Comparison of ENCODE assay signal across 7 mouse cellular contexts in the genomic region with DNA sequence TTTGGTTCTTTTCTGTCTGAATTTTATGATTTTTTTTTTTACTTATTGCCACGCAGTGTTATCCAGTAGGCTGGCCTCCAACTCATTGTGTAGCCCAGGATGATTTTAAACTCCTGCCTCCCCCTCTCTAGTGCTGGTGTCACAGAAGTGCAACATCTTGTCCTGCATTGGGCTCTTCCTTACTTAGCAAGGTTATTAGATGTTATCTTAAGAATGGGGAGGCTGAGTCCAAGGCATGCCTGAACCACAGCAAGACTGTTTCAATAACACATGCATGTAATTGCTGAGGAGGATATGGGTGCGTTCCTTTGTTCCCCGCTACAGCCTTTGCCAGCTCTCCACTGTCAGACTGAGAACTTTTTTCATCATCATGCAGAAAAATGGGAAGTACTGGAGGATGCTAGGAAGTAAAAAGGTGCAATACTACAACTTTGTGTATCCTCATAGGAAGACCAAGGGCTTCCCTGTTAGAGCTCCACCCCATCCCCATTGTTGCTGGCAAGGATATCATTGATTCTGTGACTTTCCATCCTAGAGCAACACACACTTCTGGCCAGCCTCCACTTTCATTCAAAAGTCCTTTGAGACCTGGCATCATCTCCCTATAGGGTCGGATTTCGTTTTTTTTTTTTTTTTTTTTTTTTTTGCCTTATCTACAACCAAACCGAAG. TPM values are rescaled to one million over a fixed set of nuclear protein-coding genes. Genes with fewer than 3 reads are reported as not detected.
DNase-seq lines count a peak whose midpoint lies in the region; ATAC-seq and TF ChIP-seq lines count a peak whose summit lies in the region.

No protein-coding gene starts in this region.

- no peak overlapping the region for H3K27ac ChIP-seq in ES-E14 (ENCODE audit: insufficient read depth, low read depth, low read length, poor library complexity, severe bottlenecking)
- H3K27ac ChIP-seq in forebrain, embryonic 16.5 days (ENCODE audit: low read length): no peak overlapping the region
- H3K27ac ChIP-seq in liver, embryonic 15.5 days (replicated peaks): peak overlapping the region; percentile 83

- H3K9me3 ChIP-seq in ES-E14 (ENCODE audit: control insufficient read depth, insufficient read depth, low read depth, low read length): no peaks in the 10 kb centered on the region
- H3K9me3 ChIP-seq in forebrain, embryonic 16.5 days (ENCODE audit: control insufficient read depth, low read length): no peaks in the 10 kb centered on the region
- no peaks in the 10 kb centered on the region for H3K9me3 ChIP-seq in liver, embryonic 15.5 days (replicated peaks)

- ATAC-seq in forebrain, embryonic 16.5 days: no peak
- no peak for ATAC-seq in liver, embryonic 15.5 days (ENCODE audit: insufficient read depth)
- ATAC-seq in monocyte, adult 5-6 weeks (replicated peaks; ENCODE audit: insufficient number of reproducible peaks, low FRiP score, low TSS enrichment, poor library complexity, severe bottlenecking): no peak
- ATAC-seq in erythroid progenitor cell, adult 5-6 weeks (replicated peaks; ENCODE audit: low FRiP score, poor library complexity, severe bottlenecking): no peak

- 65% methylated on average over 6 of the region's 6 CpGs for WGBS in forebrain, embryonic 16.5 days
- WGBS in liver, embryonic 15.5 days (ENCODE audit: insufficient replicate concordance): 26% methylated on average over 6 of the region's 6 CpGs

- H3ac ChIP-seq in C2C12 (ENCODE audit: control insufficient read depth, insufficient read length, low read depth): peak overlapping the region; percentile 74

- H3K4me3 ChIP-seq in C2C12 (ENCODE audit: insufficient read depth, poor library complexity, severe bottlenecking) (peak overlapping the region; percentile 46), ES-E14 (ENCODE audit: insufficient read depth in 1 of 2, low read depth in 1 of 2, low read length in 2 of 2, poor library complexity in 1 of 2, severe bottlenecking in 1 of 2) (peak overlapping the region; percentile 76 to 80; a peak in 3 of 4 replicates)
- peak overlapping the region; percentile 48 for H3K4me3 ChIP-seq in forebrain, embryonic 16.5 days (replicated peaks; ENCODE audit: low read length)
- H3K4me3 ChIP-seq in liver, embryonic 15.5 days (replicated peaks): peak overlapping the region; percentile 92

- TF ChIP-seq CTCF in C2C12 (IDR thresholded peaks at IDR 0.05; ENCODE audit: control insufficient read depth, insufficient read depth, insufficient read length): no peak

- no peaks in the 10 kb centered on the region for H3K27me3 ChIP-seq in C2C12 (ENCODE audit: control insufficient read depth, insufficient read depth, insufficient read length)
- H3K27me3 ChIP-seq in forebrain, embryonic 16.5 days (replicated peaks; ENCODE audit: control insufficient read depth, insufficient read depth, low read length): no peaks in the 10 kb centered on the region
- H3K27me3 ChIP-seq in liver, embryonic 15.5 days: no peaks in the 10 kb centered on the region

- DNase-seq in ES-E14 (ENCODE audit: low read depth, low spot score): no peak
- no peak for DNase-seq in ovary, postnatal 10 days (ENCODE audit: low spot score)

- peak overlapping the region; percentile 56 for H3K4me2 ChIP-seq in forebrain, embryonic 16.5 days (ENCODE audit: low read length)
- peak overlapping the region; percentile 79 for H3K4me2 ChIP-seq in liver, embryonic 15.5 days

- peaks cover 2 to 3% of the 10 kb centered on the region in 2 experiments; a peak in 3 of 4 replicates for H3K4me1 ChIP-seq in ES-E14 (ENCODE audit: control insufficient read depth in 2 of 2, insufficient read depth in 2 of 2, low read length in 2 of 2, poor library complexity in 1 of 2)
- peaks cover 23% of the 10 kb centered on the region for H3K4me1 ChIP-seq in forebrain, embryonic 16.5 days (replicated peaks; ENCODE audit: control insufficient read depth, insufficient read depth, low read length)
- peaks cover 32% of the 10 kb centered on the region for H3K4me1 ChIP-seq in liver, embryonic 15.5 days (replicated peaks)

- peaks cover 40% of the 10 kb centered on the region for H3K79me2 ChIP-seq in C2C12 (ENCODE audit: control insufficient read depth, insufficient read depth)

- H3K36me3 ChIP-seq in C2C12 (ENCODE audit: control insufficient read depth, insufficient read depth) (peaks cover 46% of the 10 kb centered on the region), ES-E14 (ENCODE audit: control insufficient read depth, insufficient read depth, low read length, poor library complexity, severe bottlenecking) (peaks cover 32% of the 10 kb centered on the region)
- H3K36me3 ChIP-seq in forebrain, embryonic 16.5 days (ENCODE audit: control insufficient read depth, insufficient read depth): peaks cover 21% of the 10 kb centered on the region
- H3K36me3 ChIP-seq in liver, embryonic 15.5 days (replicated peaks): peaks cover 40% of the 10 kb centered on the region

- H3K9ac ChIP-seq in ES-E14 (ENCODE audit: insufficient read depth, low read depth, low read length, poor library complexity, severe bottlenecking): peak overlapping the region; percentile 87; the same call in 1 of the 2 replicates
- H3K9ac ChIP-seq in forebrain, embryonic 16.5 days (replicated peaks; ENCODE audit: low read depth, low read length): peak overlapping the region; percentile 58
- H3K9ac ChIP-seq in liver, embryonic 15.5 days: peak overlapping the region; percentile 71

- in situ Hi-C loops in ES-E14 (cut with MboI; ENCODE audit: low sequenced_read_pairs in 2 of 2, unreplicated experiment in 2 of 2): no loop called here

- peaks cover 38% of the 10 kb centered on the region for H3K79me3 ChIP-seq in C2C12 (ENCODE audit: low read depth)

TF ChIP-seq in C2C12, 6 proteins besides CTCF, POLR2A, EP300 and RAD21:
- no peak for TF ChIP-seq MYOG (IDR thresholded peaks at IDR 0.05; ENCODE audit: control insufficient read depth, extremely low read depth, insufficient read length)
- TF ChIP-seq MAX (IDR thresholded peaks at IDR 0.05): no peak
- no peak for TF ChIP-seq MYOD1 (IDR thresholded peaks at IDR 0.05; ENCODE audit: control insufficient read depth, insufficient read length, low read depth)
- TF ChIP-seq USF1 (IDR thresholded peaks at IDR 0.05; ENCODE audit: low read depth): no peak
- TF ChIP-seq FOSL1 (IDR thresholded peaks at IDR 0.05; ENCODE audit: insufficient read depth, low read length, poor library complexity, severe bottlenecking): no peak
- TF ChIP-seq CEBPB (IDR thresholded peaks at IDR 0.05; ENCODE audit: low read depth): no peak

TF ChIP-seq in ES-E14, 5 proteins besides CTCF, POLR2A, EP300 and RAD21:
- TF ChIP-seq ZNF384 (IDR thresholded peaks at IDR 0.05; ENCODE audit: low read depth, low read length): peak; percentile 86; the same call in 1 of the 2 replicates
- no peak for TF ChIP-seq HCFC1 (IDR thresholded peaks at IDR 0.05; ENCODE audit: borderline replicate concordance, insufficient read depth, low read length)

RNA-seq across cellular contexts. Expression of gene Atp5b, which starts 1.1 kb away (rescaled TPM):
- polyA plus RNA-seq in C2C12 (2012; fragmentation: generic; extraction: Trizol): 3,917 TPM
- 1,760 and 2,075 TPM in 2 replicates for total RNA-seq in ES-E14 (2012; rRNA removed)
- 2,097 and 2,145 TPM in 2 replicates for polyA plus RNA-seq in forebrain, embryonic 16.5 days (2015; fragmentation: Nextera tagmentation; extraction: Ambion mirVana)
- 1,834 and 1,894 TPM in 2 replicates for polyA plus RNA-seq in liver, embryonic 15.5 days (2015; fragmentation: Nextera tagmentation; extraction: Ambion mirVana)
- total RNA-seq in monocyte, adult 5-6 weeks (2017): 601 to 762 TPM (median 711 TPM) in 3 replicates
- 755 and 881 TPM in 2 replicates for total RNA-seq in erythroid progenitor cell, adult 5-6 weeks (2015; ENCODE audit: low replicate concordance)
- total RNA-seq in erythroid progenitor cell, adult 5-6 weeks (2017; ENCODE audit: low replicate concordance): 598 and 1,019 TPM in 2 replicates

RNA-seq across cellular contexts. Expression of gene Baz2a, which starts 9.4 kb away (rescaled TPM):
- polyA plus RNA-seq in C2C12 (2012; fragmentation: generic; extraction: Trizol): 8.2 TPM
- total RNA-seq in ES-E14 (2012; rRNA removed): 42.8 and 59.9 TPM in 2 replicates
- 8.4 and 10.0 TPM in 2 replicates for polyA plus RNA-seq in forebrain, embryonic 16.5 days (2015; fragmentation: Nextera tagmentation; extraction: Ambion mirVana)
- 6.8 and 7.0 TPM in 2 replicates for polyA plus RNA-seq in liver, embryonic 15.5 days (2015; fragmentation: Nextera tagmentation; extraction: Ambion mirVana)
- 36.8 to 80.0 TPM (median 45.1 TPM) in 3 replicates for total RNA-seq in monocyte, adult 5-6 weeks (2017)
- total RNA-seq in erythroid progenitor cell, adult 5-6 weeks (2015; ENCODE audit: low replicate concordance): 89.4 and 109 TPM in 2 replicates
- 87.9 and 88.6 TPM in 2 replicates for total RNA-seq in erythroid progenitor cell, adult 5-6 weeks (2017; ENCODE audit: low replicate concordance)

RNA-seq across cellular contexts. Expression of gene Ptges3, which starts 23.2 kb away (rescaled TPM):
- 133 TPM for polyA plus RNA-seq in C2C12 (2012; fragmentation: generic; extraction: Trizol)
- 125 and 240 TPM in 2 replicates for total RNA-seq in ES-E14 (2012; rRNA removed)
- polyA plus RNA-seq in forebrain, embryonic 16.5 days (2015; fragmentation: Nextera tagmentation; extraction: Ambion mirVana): 395 and 436 TPM in 2 replicates
- polyA plus RNA-seq in liver, embryonic 15.5 days (2015; fragmentation: Nextera tagmentation; extraction: Ambion mirVana): 188 and 217 TPM in 2 replicates
- total RNA-seq in monocyte, adult 5-6 weeks (2017): 122 to 160 TPM (median 144 TPM) in 3 replicates
- total RNA-seq in erythroid progenitor cell, adult 5-6 weeks (2015; ENCODE audit: low replicate concordance): 84.0 and 85.9 TPM in 2 replicates
- 87.1 and 111 TPM in 2 replicates for total RNA-seq in erythroid progenitor cell, adult 5-6 weeks (2017; ENCODE audit: low replicate concordance)

RNA-seq across cellular contexts. Expression of gene Naca, which starts 46.6 kb away (rescaled TPM):
- polyA plus RNA-seq in C2C12 (2012; fragmentation: generic; extraction: Trizol): 936 TPM
- 746 and 1,114 TPM in 2 replicates for total RNA-seq in ES-E14 (2012; rRNA removed)
- polyA plus RNA-seq in forebrain, embryonic 16.5 days (2015; fragmentation: Nextera tagmentation; extraction: Ambion mirVana): 545 and 574 TPM in 2 replicates
- polyA plus RNA-seq in liver, embryonic 15.5 days (2015; fragmentation: Nextera tagmentation; extraction: Ambion mirVana): 312 and 355 TPM in 2 replicates
- total RNA-seq in monocyte, adult 5-6 weeks (2017): 950 to 1,122 TPM (median 1,063 TPM) in 3 replicates
- 228 and 341 TPM in 2 replicates for total RNA-seq in erythroid progenitor cell, adult 5-6 weeks (2015; ENCODE audit: low replicate concordance)
- 391 and 449 TPM in 2 replicates for total RNA-seq in erythroid progenitor cell, adult 5-6 weeks (2017; ENCODE audit: low replicate concordance)
